Mouse (Mus musculus) hindbrain, embryonic 10.5 days (tissue): ENCODE data around the gene Tmprss11g. TPM values are rescaled to one million over a fixed set of nuclear protein-coding genes. Genes with fewer than 3 reads are reported as not detected.

Source experiments
- DNase-seq: peaks from one replicate; pipeline ENCODE4 v3.0.0-alpha.2; 2017; ENCODE audit warnings: low spot score
- H3K27ac ChIP-seq: fragments of 300-500 bp; sonication (generic); 2 replicates; pipeline ENCODE4 v1.5.1; 2016; ENCODE audit warnings: mild to moderate bottlenecking, moderate library complexity
- H3K27me3 ChIP-seq: fragments of 300-500 bp; sonication (generic); 2 replicates; pipeline ENCODE4 v1.6.1; 2016; ENCODE audit warnings: mild to moderate bottlenecking; ENCODE audit not compliant: poor library complexity, insufficient read depth, severe bottlenecking
- H3K36me3 ChIP-seq: fragments of 300-500 bp; sonication (generic); 2 replicates; pipeline ENCODE4 v1.6.1; 2016; ENCODE audit warnings: mild to moderate bottlenecking, moderate library complexity
- H3K4me1 ChIP-seq: fragments of 300-500 bp; sonication (generic); replicated peaks from 2 replicates; pipeline ENCODE4 v1.6.1; 2016; ENCODE audit warnings: mild to moderate bottlenecking
- H3K4me3 ChIP-seq: fragments of 300-500 bp; sonication (generic); 2 replicates; pipeline ENCODE4 v1.5.1; 2016; ENCODE audit warnings: mild to moderate bottlenecking, moderate library complexity
- H3K9me3 ChIP-seq: fragments of 300-500 bp; sonication (generic); 2 replicates; pipeline ENCODE4 v1.6.1; 2016; ENCODE audit warnings: mild to moderate bottlenecking, moderate library complexity
- WGBS: fragments of 180-500 bp; shearing (Covaris S2); methylation state at CpG from one replicate; pipeline ENCODE4 v1.1.7; 2016; 5-methylcytosine and 5-hydroxymethylcytosine counted together
- polyA plus RNA-seq: library from polyadenylated mRNA; unstranded; fragments of >200 nt; fragmentation: Nextera tagmentation; extraction: Ambion mirVana; gene quantifications from 2 replicates; pipeline ENCODE4 v1.2.1, GENCODE M21; 2016

Tmprss11g gene
- polyA plus RNA-seq, result not detected in 2 replicates

GRCm38 (mm10) chr5:86518500-86518899 is at the start of gene Tmprss11g:
Gene Tmprss11g (minus strand): TSS chr5:86518600.
- Histone ChIP-seq H3K36me3 (no peaks in the 10 kb centered on the region), H3K27me3 (no peaks in the 10 kb centered on the region), H3K9me3 (no peaks in the 10 kb centered on the region), H3K4me1 (no peaks in the 10 kb centered on the region), H3K4me3 (no peak within 1 kb of the TSS), H3K27ac (no peak within 1 kb of the TSS)
- 86% methylated on average over 9 of the region's 9 CpGs for WGBS
- DNase-seq, result no peak

GRCm38 (mm10) chr5:86546693-86547092 is 28.3 kb upstream of the Tmprss11g start:
- Histone ChIP-seq H3K4me3 (no peak overlapping the region), H3K4me1 (no peaks in the 10 kb centered on the region), H3K27ac (no peak overlapping the region), H3K36me3 (no peaks in the 10 kb centered on the region), H3K27me3 (no peaks in the 10 kb centered on the region), H3K9me3 (no peaks in the 10 kb centered on the region)
- DNase-seq, result no peak
- 86% methylated on average over 2 of the region's 2 CpGs for WGBS

- no peak overlapping the region for H3K27ac ChIP-seq
- no peaks in the 10 kb centered on the region for H3K36me3 ChIP-seq
- DNase-seq, result no peak
- H3K4me3 ChIP-seq, result no peak overlapping the region
- 81% methylated on average over 3 of the region's 3 CpGs for WGBS
- no peaks in the 10 kb centered on the region for H3K27me3 ChIP-seq
- H3K9me3 ChIP-seq, result no peaks in the 10 kb centered on the region
- H3K4me1 ChIP-seq, result no peaks in the 10 kb centered on the region
Observed at GRCm38 (mm10) chr5:86540601-86541000, 22.2 kb upstream of the Tmprss11g start.

- 75% methylated on average over 2 of the region's 2 CpGs for WGBS
- H3K36me3 ChIP-seq, result no peaks in the 10 kb centered on the region
- no peak for DNase-seq
- H3K4me1 ChIP-seq, result no peaks in the 10 kb centered on the region
- no peaks in the 10 kb centered on the region for H3K9me3 ChIP-seq
- no peaks in the 10 kb centered on the region for H3K27me3 ChIP-seq
- H3K27ac ChIP-seq, result no peak overlapping the region
- no peak overlapping the region for H3K4me3 ChIP-seq
Observed at GRCm38 (mm10) chr5:86528725-86529124, 10.3 kb upstream of the Tmprss11g start.

GRCm38 (mm10) chr5:86511538-86511937 is 6.9 kb downstream of the Tmprss11g start:
- no peak for DNase-seq
- Histone ChIP-seq H3K4me1 (no peaks in the 10 kb centered on the region), H3K27me3 (no peaks in the 10 kb centered on the region), H3K4me3 (no peak overlapping the region), H3K27ac (no peak overlapping the region), H3K36me3 (no peaks in the 10 kb centered on the region), H3K9me3 (no peaks in the 10 kb centered on the region)
- 64% methylated on average over 5 of the region's 5 CpGs for WGBS

- no peaks in the 10 kb centered on the region for H3K4me1 ChIP-seq
- no peaks in the 10 kb centered on the region for H3K36me3 ChIP-seq
- 88% methylated on average over 1 of the region's 1 CpGs for WGBS
- no peak overlapping the region for H3K4me3 ChIP-seq
- H3K9me3 ChIP-seq, result no peaks in the 10 kb centered on the region
- H3K27ac ChIP-seq, result no peak overlapping the region
- no peak for DNase-seq
- no peaks in the 10 kb centered on the region for H3K27me3 ChIP-seq
Observed at GRCm38 (mm10) chr5:86493453-86493852, 24.9 kb downstream of the Tmprss11g start.

GRCm38 (mm10) chr5:86482562-86482961 is 35.8 kb downstream of the Tmprss11g start:
- H3K4me1 ChIP-seq, result no peaks in the 10 kb centered on the region
- H3K36me3 ChIP-seq, result no peaks in the 10 kb centered on the region
- H3K9me3 ChIP-seq, result no peaks in the 10 kb centered on the region
- DNase-seq, result no peak
- no peak overlapping the region for H3K27ac ChIP-seq
- no peak overlapping the region for H3K4me3 ChIP-seq
- 77% methylated on average over 2 of the region's 2 CpGs for WGBS
- no peaks in the 10 kb centered on the region for H3K27me3 ChIP-seq

GRCm38 (mm10) chr5:86482031-86482430 is 36.4 kb downstream of the Tmprss11g start:
- Histone ChIP-seq H3K27ac (no peak overlapping the region), H3K4me3 (no peak overlapping the region), H3K9me3 (no peaks in the 10 kb centered on the region), H3K36me3 (no peaks in the 10 kb centered on the region), H3K27me3 (no peaks in the 10 kb centered on the region), H3K4me1 (no peaks in the 10 kb centered on the region)
- 80% methylated on average over 1 of the region's 1 CpGs for WGBS
- DNase-seq, result no peak

- DNase-seq, result no peak
- H3K36me3 ChIP-seq, result no peaks in the 10 kb centered on the region
- no peaks in the 10 kb centered on the region for H3K9me3 ChIP-seq
- 83% methylated on average over 9 of the region's 9 CpGs for WGBS
- H3K27me3 ChIP-seq, result no peaks in the 10 kb centered on the region
- H3K4me3 ChIP-seq, result no peak overlapping the region
- no peak overlapping the region for H3K27ac ChIP-seq
- H3K4me1 ChIP-seq, result no peaks in the 10 kb centered on the region
Observed at GRCm38 (mm10) chr5:86473859-86474258, 44.5 kb downstream of the Tmprss11g start.

- H3K9me3 ChIP-seq, result no peaks in the 10 kb centered on the region
- 72% methylated on average over 4 of the region's 4 CpGs for WGBS
- H3K36me3 ChIP-seq, result no peaks in the 10 kb centered on the region
- no peaks in the 10 kb centered on the region for H3K4me1 ChIP-seq
- H3K4me3 ChIP-seq, result no peak within 1 kb of the TSS
- H3K27ac ChIP-seq, result no peak within 1 kb of the TSS
- DNase-seq, result no peak
- no peaks in the 10 kb centered on the region for H3K27me3 ChIP-seq
Observed at GRCm38 (mm10) chr5:86468890-86469289, 49.5 kb downstream of the Tmprss11g start, which contains the start of gene Tmprss11a. Gene Tmprss11a (minus strand): TSS chr5:86468990.

- no peak for DNase-seq
- H3K27ac ChIP-seq, result no peak overlapping the region
- no peaks in the 10 kb centered on the region for H3K9me3 ChIP-seq
- no peaks in the 10 kb centered on the region for H3K27me3 ChIP-seq
- H3K4me3 ChIP-seq, result no peak overlapping the region
- H3K36me3 ChIP-seq, result no peaks in the 10 kb centered on the region
- no peaks in the 10 kb centered on the region for H3K4me1 ChIP-seq
- 76% methylated on average over 2 of the region's 2 CpGs for WGBS
Observed at GRCm38 (mm10) chr5:86439306-86439705, 79.1 kb downstream of the Tmprss11g start.

GRCm38 (mm10) chr5:86438548-86438947 is 79.9 kb downstream of the Tmprss11g start:
- Histone ChIP-seq H3K36me3 (no peaks in the 10 kb centered on the region), H3K4me3 (no peak overlapping the region), H3K9me3 (no peaks in the 10 kb centered on the region), H3K27ac (no peak overlapping the region), H3K27me3 (no peaks in the 10 kb centered on the region), H3K4me1 (no peaks in the 10 kb centered on the region)
- no peak for DNase-seq
